Mouse (Mus musculus): ENCODE data around the gene Rps27rt. TPM values are rescaled to one million over a fixed set of nuclear protein-coding genes. Genes with fewer than 3 reads are reported as not detected.
"Not testable (repeated sequence)": the region's sequence is repeated elsewhere in the genome, so short reads cannot be mapped to it uniquely, and the experiment has no call there.

Rps27rt gene
- 392 and 401 TPM in 2 replicates for polyA plus RNA-seq (2014; fragmentation: Nextera tagmentation; extraction: Ambion mirVana)

DNA sequence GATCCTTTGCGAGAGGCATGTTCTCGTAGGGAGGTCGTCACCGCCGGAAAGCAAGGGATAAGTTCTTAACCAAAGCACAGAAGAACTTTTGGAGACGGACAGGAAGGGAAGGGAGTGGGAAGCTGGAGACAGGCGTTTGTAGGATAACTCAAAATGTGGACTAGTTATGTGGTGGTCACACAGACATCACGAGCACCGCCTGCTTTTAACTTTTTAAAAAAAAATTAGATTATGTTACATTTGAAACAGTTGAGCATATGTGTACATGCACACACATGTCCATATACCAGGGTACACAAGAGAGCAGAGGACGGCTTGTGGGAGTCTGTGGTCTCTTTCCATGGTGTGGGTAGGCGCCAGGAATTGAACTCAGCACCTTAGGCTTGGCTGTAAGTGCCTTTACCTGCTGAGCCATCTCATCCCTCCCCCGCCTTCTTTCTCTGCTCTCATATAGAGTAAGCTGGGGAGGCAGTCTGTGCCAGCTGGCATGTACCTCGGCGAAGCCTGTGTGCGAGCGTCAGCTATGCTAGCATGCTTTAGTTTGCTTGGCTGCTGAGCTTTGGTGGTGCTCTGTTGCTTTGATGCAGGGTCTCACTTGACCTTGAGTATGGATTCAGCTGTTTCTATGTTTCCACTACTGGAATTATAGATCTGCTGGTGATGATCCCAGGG is at the start of gene Rps27rt:
Gene Rps27rt, minus strand, starts transcription at position 51 of the 672 bp plus-strand sequence.
- Histone ChIP-seq H3K9ac (ENCODE audit: low read length) (no peak within 1 kb of the TSS), H3K9me3 (ENCODE audit: control insufficient read depth, low read length) (no peaks in the 10 kb centered on the region), H3K27me3 (ENCODE audit: control insufficient read depth, insufficient read depth, low read length) (peaks cover 7% of the 10 kb centered on the region), H3K4me2 (no peak within 1 kb of the TSS), H3K36me3 (ENCODE audit: control insufficient read depth, insufficient read depth, low read length) (no peaks in the 10 kb centered on the region), H3K4me3 (ENCODE audit: low read depth, low read length) (no peak within 1 kb of the TSS), H3K27ac (ENCODE audit: low read depth, low read length) (no peak within 1 kb of the TSS), H3K4me1 (ENCODE audit: control insufficient read depth, insufficient read depth, low read length) (peaks cover 1% of the 10 kb centered on the region)
- DNase-seq (ENCODE audit: low spot score, missing footprints): no peak
- no peak for ATAC-seq (ENCODE audit: low FRiP score)
- WGBS: 94% methylated on average over 16 of the region's 16 CpGs

DNA sequence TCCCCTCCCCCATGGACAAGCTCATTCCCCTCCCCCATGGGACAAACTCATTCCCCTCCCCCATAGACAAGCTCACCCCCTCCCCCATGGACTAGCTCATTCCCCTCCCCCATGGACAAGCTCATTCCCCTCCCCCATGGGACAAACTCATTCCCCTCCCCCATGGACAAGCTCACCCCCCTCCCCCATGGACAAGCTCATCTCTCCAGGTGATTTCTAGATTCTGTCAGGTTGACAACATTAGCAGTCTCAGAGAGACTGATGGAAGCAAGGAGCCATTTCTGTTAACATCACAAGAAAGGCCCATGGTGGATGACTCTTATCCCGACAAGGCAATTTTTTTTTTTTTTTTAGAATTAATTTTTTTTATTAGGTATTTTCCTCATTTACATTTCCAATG is 48.5 kb upstream of the Rps27rt start:
- 88% methylated on average over 1 of the region's 1 CpGs for WGBS
- H3K4me2 ChIP-seq; H3K4me1 ChIP-seq (ENCODE audit: control insufficient read depth, insufficient read depth, low read length); H3K4me3 ChIP-seq (ENCODE audit: low read depth, low read length); H3K27ac ChIP-seq (ENCODE audit: low read depth, low read length); H3K9me3 ChIP-seq (ENCODE audit: control insufficient read depth, low read length); ATAC-seq (ENCODE audit: low FRiP score); H3K36me3 ChIP-seq (ENCODE audit: control insufficient read depth, insufficient read depth, low read length); DNase-seq (ENCODE audit: low spot score, missing footprints); H3K27me3 ChIP-seq (ENCODE audit: control insufficient read depth, insufficient read depth, low read length); H3K9ac ChIP-seq (ENCODE audit: low read length): not testable (repeated sequence)

DNA sequence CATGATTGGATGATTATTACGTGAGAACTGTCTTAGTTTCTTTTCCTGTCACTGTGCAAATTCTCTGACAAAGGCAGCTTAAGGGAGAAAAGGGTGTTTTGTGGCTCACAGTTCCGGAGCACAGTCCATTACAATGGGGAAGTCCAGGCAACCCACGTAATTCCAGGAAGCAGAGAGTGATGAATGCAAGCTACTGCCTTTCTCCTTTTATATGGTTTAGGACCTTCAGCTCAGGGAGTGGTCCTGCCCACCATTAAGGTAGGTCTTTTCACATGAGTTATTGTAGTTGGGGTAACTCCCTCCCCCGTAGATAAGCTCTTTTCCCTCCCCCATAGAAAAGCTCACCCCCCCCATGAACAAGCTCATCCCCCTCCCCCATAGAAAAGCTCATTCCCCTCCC is 48.0 kb upstream of the Rps27rt start:
- no peak overlapping the region for H3K4me3 ChIP-seq (ENCODE audit: low read depth, low read length)
- H3K4me2 ChIP-seq: no peak overlapping the region
- no peaks in the 10 kb centered on the region for H3K36me3 ChIP-seq (ENCODE audit: control insufficient read depth, insufficient read depth, low read length)
- H3K27me3 ChIP-seq (ENCODE audit: control insufficient read depth, insufficient read depth, low read length): peaks cover 3% of the 10 kb centered on the region; the same call in 1 of the 2 replicates
- peak; percentile 89 for DNase-seq (ENCODE audit: low spot score, missing footprints)
- 23% methylated on average over 4 of the region's 4 CpGs for WGBS
- no peak overlapping the region for H3K9ac ChIP-seq (ENCODE audit: low read length)
- peaks cover 10% of the 10 kb centered on the region for H3K4me1 ChIP-seq (ENCODE audit: control insufficient read depth, insufficient read depth, low read length)
- no peaks in the 10 kb centered on the region for H3K9me3 ChIP-seq (ENCODE audit: control insufficient read depth, low read length)
- no peak overlapping the region for H3K27ac ChIP-seq (ENCODE audit: low read depth, low read length)
- ATAC-seq (ENCODE audit: low FRiP score): no peak

DNA sequence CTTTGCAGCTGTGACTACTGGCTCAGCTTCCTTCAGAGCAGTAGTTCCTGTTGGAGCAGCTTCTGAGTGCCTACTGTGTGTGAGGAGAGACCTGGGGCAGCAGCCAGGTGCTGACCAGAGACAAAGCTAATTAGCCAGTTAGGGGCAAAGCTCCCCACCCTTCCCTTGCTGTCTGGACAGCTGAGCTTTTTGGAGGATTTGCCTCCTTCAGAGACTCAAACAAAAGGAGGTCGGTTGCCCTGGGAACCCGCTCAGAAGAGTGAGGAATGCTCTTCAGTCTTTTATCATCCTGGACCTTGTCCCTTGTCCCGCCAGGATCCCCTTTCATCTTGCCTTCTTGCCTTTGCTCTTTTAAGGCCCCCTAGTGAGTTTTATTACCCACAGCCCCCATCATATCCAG is 46.8 kb upstream of the Rps27rt start:
- peak; percentile 96 for DNase-seq (ENCODE audit: low spot score, missing footprints)

DNA sequence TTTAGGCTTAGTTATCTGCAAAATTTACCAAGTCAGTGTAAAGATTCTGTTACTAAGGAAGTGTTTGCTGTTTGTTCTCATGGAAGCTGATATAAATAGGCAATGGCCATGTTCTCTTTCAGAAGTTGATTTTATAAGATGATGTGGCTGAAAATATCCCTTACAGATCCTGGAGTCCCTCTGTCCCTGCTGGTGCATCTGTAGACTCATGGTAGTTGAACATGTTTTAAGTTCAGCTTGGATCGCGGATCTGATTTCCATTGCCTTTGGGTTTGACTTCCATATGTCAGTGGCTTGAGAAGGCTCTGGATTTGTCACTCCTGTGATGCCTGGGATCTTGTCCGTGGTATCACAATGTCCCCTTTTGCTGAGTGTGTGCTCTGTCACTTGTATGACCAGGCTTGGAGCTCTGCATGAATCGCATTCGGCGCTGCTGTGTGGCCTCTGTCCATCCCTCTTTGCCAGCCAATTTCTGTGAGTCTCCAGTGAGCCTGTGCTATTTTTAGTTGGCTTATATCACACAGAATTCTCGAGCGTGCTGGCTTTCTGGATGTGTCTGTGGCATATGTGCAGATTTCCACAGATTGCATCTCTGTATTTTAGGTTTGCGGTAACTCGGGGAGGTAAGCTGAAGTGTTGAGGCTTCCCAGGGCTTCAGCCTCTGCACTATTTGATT is 41.3 kb upstream of the Rps27rt start:
- H3K36me3 ChIP-seq (ENCODE audit: control insufficient read depth, insufficient read depth, low read length): no peaks in the 10 kb centered on the region
- H3K27me3 ChIP-seq (ENCODE audit: control insufficient read depth, insufficient read depth, low read length): no peaks in the 10 kb centered on the region
- no peak overlapping the region for H3K4me2 ChIP-seq
- DNase-seq (ENCODE audit: low spot score, missing footprints): no peak
- H3K27ac ChIP-seq (ENCODE audit: low read depth, low read length): no peak overlapping the region
- no peak overlapping the region for H3K4me3 ChIP-seq (ENCODE audit: low read depth, low read length)
- no peak overlapping the region for H3K9ac ChIP-seq (ENCODE audit: low read length)
- no peaks in the 10 kb centered on the region; the same call in 1 of the 2 replicates for H3K4me1 ChIP-seq (ENCODE audit: control insufficient read depth, insufficient read depth, low read length)
- no peak for ATAC-seq (ENCODE audit: low FRiP score)
- no peaks in the 10 kb centered on the region for H3K9me3 ChIP-seq (ENCODE audit: control insufficient read depth, low read length)
- 94% methylated on average over 10 of the region's 10 CpGs for WGBS

More for the DNA sequence above, 46.8 kb upstream of the Rps27rt start:
- Histone ChIP-seq H3K4me2 (0 out of 2 replicates have a peak overlapping the region, but pooled peaks have one; percentile 2), H3K4me1 (ENCODE audit: control insufficient read depth, insufficient read depth, low read length) (peaks cover 10% of the 10 kb centered on the region), H3K27ac (ENCODE audit: low read depth, low read length) (peak overlapping the region; percentile 49), H3K27me3 (ENCODE audit: control insufficient read depth, insufficient read depth, low read length) (peaks cover 3% of the 10 kb centered on the region; the same call in 1 of the 2 replicates), H3K9me3 (ENCODE audit: control insufficient read depth, low read length) (no peaks in the 10 kb centered on the region), H3K9ac (ENCODE audit: low read length) (no peak overlapping the region; the same call in 1 of the 2 replicates), H3K36me3 (ENCODE audit: control insufficient read depth, insufficient read depth, low read length) (no peaks in the 10 kb centered on the region), H3K4me3 (ENCODE audit: low read depth, low read length) (no peak overlapping the region)
- ATAC-seq (ENCODE audit: low FRiP score): peak; percentile 87
- 4% methylated on average over 3 of the region's 3 CpGs for WGBS

DNA sequence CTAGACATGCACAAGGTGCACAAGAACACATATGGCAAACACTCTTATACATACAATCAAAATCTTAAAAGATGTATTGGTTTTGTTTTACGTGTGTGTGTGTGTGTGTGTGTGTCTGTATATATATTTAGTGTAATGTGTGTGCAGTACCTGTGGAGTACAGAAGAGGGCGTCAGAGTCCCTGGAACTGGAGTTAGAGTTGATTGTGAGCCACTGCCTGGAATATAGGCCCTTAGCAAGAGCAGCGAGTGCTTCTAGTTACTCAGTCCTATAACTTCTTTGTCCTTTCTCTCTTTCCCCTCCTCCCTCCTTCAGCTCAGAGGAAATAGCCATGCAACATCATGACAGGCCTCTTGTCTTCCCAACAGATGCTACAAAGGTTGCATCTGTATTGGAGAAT is 40.6 kb upstream of the Rps27rt start:
- Histone ChIP-seq H3K9ac (ENCODE audit: low read length) (no peak overlapping the region), H3K27ac (ENCODE audit: low read depth, low read length) (no peak overlapping the region), H3K9me3 (ENCODE audit: control insufficient read depth, low read length) (no peaks in the 10 kb centered on the region), H3K4me2 (no peak overlapping the region), H3K4me3 (ENCODE audit: low read depth, low read length) (no peak overlapping the region), H3K4me1 (ENCODE audit: control insufficient read depth, insufficient read depth, low read length) (no peaks in the 10 kb centered on the region), H3K36me3 (ENCODE audit: control insufficient read depth, insufficient read depth, low read length) (no peaks in the 10 kb centered on the region), H3K27me3 (ENCODE audit: control insufficient read depth, insufficient read depth, low read length) (no peaks in the 10 kb centered on the region)
- no peak for ATAC-seq (ENCODE audit: low FRiP score)
- 86% methylated on average over 3 of the region's 3 CpGs for WGBS
- DNase-seq (ENCODE audit: low spot score, missing footprints): no peak

DNA sequence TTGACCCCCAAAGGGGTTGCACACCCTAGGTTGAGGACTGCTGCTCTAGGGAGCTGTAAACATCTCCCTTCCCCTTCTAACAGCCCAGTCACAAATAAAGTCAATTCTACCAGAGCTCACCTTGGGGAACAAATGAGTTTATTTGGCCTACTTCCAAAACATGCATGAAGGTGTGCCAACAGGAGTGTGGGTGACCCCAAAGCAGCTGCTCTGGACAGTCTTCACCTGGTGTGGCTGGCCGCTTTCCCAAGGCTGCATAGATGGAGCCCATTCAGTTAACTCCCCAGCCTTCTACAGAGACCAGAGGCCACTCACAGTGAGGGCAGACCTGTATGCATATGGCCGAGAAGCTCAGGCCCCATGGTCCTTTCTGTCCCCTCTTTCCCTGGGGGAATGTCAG is 38.9 kb upstream of the Rps27rt start:
- H3K9ac ChIP-seq (ENCODE audit: low read length): no peak overlapping the region
- WGBS: 90% methylated on average over 2 of the region's 2 CpGs
- H3K27ac ChIP-seq (ENCODE audit: low read depth, low read length): no peak overlapping the region
- no peak overlapping the region for H3K4me2 ChIP-seq
- no peak overlapping the region for H3K4me3 ChIP-seq (ENCODE audit: low read depth, low read length)
- ATAC-seq (ENCODE audit: low FRiP score) (no peak), DNase-seq (ENCODE audit: low spot score, missing footprints) (no peak)
- no peaks in the 10 kb centered on the region for H3K27me3 ChIP-seq (ENCODE audit: control insufficient read depth, insufficient read depth, low read length)
- H3K4me1 ChIP-seq (ENCODE audit: control insufficient read depth, insufficient read depth, low read length): no peaks in the 10 kb centered on the region
- no peaks in the 10 kb centered on the region for H3K36me3 ChIP-seq (ENCODE audit: control insufficient read depth, insufficient read depth, low read length)
- no peaks in the 10 kb centered on the region for H3K9me3 ChIP-seq (ENCODE audit: control insufficient read depth, low read length)

DNA sequence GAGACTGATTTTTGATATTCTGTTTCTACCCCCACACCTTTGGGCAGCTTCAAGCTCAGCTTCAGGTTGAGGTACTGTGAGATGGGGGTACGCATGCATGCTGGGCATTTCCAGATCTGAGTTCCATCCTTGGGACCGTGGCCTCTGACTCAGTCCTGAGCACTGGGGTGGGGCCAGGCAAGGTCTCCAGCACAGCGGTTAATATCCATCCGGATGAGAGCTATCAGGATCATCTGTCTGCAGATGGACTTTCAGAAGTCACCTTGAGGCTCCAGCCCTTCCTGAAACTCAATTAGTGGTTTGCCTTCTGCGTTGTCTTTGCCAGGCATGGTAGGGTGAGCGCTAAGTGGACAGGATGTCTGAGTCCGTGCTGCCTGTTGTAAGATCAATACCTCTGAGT is 37.6 kb upstream of the Rps27rt start:
- Histone ChIP-seq H3K36me3 (ENCODE audit: control insufficient read depth, insufficient read depth, low read length) (no peaks in the 10 kb centered on the region), H3K27ac (ENCODE audit: low read depth, low read length) (no peak overlapping the region), H3K9me3 (ENCODE audit: control insufficient read depth, low read length) (no peaks in the 10 kb centered on the region; the same call in 1 of the 2 replicates), H3K9ac (ENCODE audit: low read length) (no peak overlapping the region), H3K27me3 (ENCODE audit: control insufficient read depth, insufficient read depth, low read length) (no peaks in the 10 kb centered on the region), H3K4me3 (ENCODE audit: low read depth, low read length) (no peak overlapping the region), H3K4me1 (ENCODE audit: control insufficient read depth, insufficient read depth, low read length) (no peaks in the 10 kb centered on the region), H3K4me2 (no peak overlapping the region)
- ATAC-seq (ENCODE audit: low FRiP score): no peak
- no peak for DNase-seq (ENCODE audit: low spot score, missing footprints)
- WGBS: 94% methylated on average over 7 of the region's 7 CpGs

DNA sequence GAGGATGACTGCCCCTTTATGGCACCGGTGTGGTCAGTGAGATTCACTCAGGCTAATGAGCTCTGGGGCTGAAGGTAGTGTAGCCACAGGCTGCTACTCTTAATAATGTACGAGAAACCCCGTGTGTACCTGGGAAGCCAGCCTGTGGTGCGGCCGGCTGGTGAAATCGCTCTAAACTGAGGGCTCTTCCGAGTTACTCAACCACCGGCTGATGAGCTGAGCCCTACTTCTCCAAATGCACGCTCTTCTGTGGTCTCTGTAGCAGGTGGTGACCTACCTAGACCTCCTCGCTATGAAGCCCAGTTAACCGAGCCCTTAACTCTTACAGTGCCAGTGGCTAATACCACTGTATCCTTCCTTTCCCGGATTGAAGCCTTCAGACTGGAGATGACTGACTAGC is 29.8 kb upstream of the Rps27rt start:
- H3K4me2 ChIP-seq: no peak overlapping the region
- no peak overlapping the region for H3K9ac ChIP-seq (ENCODE audit: low read length)
- H3K36me3 ChIP-seq (ENCODE audit: control insufficient read depth, insufficient read depth, low read length): no peaks in the 10 kb centered on the region
- ATAC-seq (ENCODE audit: low FRiP score): no peak
- no peak for DNase-seq (ENCODE audit: low spot score, missing footprints)
- H3K4me1 ChIP-seq (ENCODE audit: control insufficient read depth, insufficient read depth, low read length): no peaks in the 10 kb centered on the region
- H3K4me3 ChIP-seq (ENCODE audit: low read depth, low read length): no peak overlapping the region
- no peaks in the 10 kb centered on the region for H3K27me3 ChIP-seq (ENCODE audit: control insufficient read depth, insufficient read depth, low read length)
- H3K27ac ChIP-seq (ENCODE audit: low read depth, low read length): no peak overlapping the region
- peaks cover 5% of the 10 kb centered on the region; the same call in 1 of the 2 replicates for H3K9me3 ChIP-seq (ENCODE audit: control insufficient read depth, low read length)
- WGBS: 72% methylated on average over 12 of the region's 12 CpGs

All from midbrain, embryonic 11.5 days (tissue).